Mouse (Mus musculus) kidney, postnatal 14 days (tissue): ENCODE results near the gene Tmem117.

Experiments used
- DNase-seq: peaks from one replicate; pipeline ENCODE4 v3.0.0; 2022; ENCODE audit warnings: mixed read lengths

The Tmem117 gene

DNA sequence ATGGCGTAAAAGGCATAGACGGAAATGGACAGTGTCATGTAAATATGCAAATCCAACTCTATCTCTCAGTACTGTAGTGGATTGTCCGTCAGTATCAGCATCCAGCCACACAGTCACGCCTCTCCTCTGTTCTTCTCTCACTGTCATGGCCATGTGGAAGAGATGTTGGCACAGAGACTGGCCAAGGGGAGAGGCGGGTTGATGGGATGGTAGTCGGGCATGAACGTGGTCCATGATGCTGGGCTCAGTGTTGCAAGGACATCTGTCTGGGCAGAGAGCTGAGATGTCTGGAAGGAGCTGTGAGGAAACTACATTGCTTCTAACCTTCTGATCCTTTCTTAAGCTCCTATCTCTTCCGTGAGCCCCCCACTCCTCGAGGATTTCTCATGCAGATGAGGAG is 413.4 kb downstream of the Tmem117 start:
- no peak for DNase-seq

DNA sequence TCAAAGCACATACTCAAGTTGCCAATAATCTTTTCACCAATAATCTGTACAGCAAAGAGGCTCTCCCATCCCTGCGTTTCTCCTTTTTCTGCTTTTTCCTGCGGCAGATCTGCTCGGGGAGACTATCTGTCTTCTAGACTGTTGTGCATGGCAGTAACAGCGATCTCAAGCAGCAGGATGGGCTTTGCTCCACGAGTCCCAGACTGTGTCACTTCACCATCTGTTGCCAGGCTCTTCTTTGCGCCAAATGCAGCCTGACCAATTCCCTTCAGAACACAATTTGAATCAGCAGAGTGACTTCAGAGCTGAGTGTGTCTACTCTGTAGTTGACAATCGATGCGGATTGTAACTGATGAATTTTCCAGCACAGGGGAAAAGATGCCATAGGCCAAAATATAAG is 415.0 kb downstream of the Tmem117 start:
- DNase-seq = no peak

DNA sequence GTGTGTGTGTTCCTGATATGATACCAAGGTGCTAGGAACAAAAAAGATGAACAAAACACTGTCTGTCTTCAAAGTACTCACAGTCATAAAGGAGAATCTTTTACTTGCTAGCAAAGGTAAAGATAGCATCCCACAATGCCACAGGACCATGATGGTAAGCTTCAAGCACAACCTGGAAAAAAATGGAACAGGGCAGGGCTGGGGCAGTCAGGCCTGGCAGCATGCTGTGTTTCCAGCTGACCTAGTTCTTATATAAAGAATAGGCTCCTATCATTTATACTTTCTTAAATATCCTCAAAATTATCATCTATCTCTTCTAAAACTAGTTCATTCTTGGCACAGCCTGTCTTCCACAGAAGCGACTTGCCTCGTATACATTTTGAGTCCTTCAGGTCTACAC is 418.5 kb downstream of the Tmem117 start:
- no peak for DNase-seq

- DNase-seq = no peak
These were observed 420.2 kb downstream of the Tmem117 start for GRCm38 (mm10) chr15:95049171-95049729.

DNA sequence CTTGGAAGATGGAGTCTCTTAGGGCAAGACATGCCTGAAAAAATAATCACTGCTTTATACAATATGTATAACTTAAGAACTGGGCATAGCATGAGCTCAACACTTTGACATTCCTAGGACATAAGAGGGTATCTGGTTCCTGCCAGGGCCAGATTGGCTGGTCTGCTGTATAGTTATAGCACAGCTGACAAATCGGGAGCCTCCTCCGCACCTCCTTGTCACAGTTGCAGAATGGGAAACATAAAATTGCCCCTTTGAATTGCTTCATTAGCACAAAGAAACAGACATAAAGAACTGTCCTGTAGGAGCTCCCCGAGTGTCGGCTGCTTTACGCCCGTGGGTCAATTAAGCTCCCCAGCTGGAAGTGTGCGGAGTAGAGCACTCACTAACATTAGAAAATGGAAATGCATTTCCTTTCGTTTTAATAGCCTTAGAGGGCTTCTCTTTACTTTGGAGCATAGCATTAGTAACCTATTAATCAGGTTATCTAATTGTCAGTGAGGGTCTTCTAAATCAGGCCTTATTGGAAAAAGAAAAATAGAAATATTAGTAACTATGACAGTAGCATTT is 426.1 kb downstream of the Tmem117 start:
- DNase-seq = no peak

- DNase-seq = no peak
These were observed 439.0 kb downstream of the Tmem117 start for GRCm38 (mm10) chr15:95068023-95068422.

- no peak for DNase-seq
These were observed 439.8 kb downstream of the Tmem117 start for GRCm38 (mm10) chr15:95068799-95069198.

DNA sequence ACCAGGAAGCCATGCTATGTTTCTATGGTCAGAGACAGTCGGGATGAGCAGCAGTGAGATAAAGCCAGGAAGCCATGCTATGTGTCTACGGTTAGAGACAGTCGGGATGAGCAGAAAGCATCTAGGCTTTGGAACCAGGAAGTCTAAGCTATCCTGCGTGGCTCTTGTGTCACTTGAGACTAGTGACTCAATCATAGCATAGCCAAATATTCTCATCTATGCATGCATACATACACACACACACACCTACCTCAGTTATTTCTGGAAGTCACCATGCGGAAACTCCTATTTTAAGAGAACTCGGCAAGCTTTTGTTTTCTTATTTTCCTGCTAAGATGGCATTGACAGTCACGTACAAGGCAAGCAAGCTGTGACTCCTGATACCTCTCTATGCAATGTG is 441.8 kb downstream of the Tmem117 start:
- no peak for DNase-seq

- no peak for DNase-seq
These were observed 446.3 kb downstream of the Tmem117 start for GRCm38 (mm10) chr15:95075356-95075755.

DNA sequence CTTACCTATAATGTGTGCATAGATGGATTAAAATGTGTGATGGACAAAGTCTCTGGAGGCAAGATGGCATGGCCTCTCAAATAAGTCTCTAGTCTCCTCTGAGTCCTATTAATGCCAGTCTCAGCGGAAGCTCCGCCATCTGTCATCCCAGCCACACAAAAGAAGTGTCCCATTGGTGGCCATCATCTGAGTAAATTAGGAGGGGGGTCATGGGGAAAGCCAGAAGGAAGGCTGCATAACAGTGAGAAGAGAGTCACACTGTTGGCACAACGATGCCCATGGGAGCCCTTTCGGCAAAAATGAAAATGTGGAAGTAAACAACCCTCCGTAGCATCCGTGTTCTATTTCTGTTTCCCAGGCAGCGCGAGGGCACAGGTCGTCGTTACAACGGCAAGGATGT is 452.6 kb downstream of the Tmem117 start:
- no peak for DNase-seq

DNA sequence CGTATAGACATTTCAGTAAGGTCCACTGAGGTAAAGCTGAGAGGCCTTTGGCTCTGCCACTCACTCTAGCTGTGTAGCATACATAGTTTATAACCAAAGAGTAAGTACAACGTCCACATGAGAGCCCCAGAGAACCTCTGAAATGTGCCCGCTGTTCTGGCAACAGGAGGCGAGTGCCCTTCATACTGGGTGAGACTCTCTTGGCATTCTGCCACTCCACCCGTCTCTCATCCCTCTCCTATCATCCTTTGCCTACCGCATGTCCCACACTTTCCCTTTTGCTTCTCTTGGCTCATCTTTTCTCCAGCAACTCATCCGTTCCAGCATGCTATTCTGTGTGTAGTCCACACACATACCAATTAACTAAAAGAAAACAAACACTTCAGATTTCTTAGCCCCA is 456.9 kb downstream of the Tmem117 start:
- no peak for DNase-seq

- DNase-seq = no peak
These were observed 471.1 kb downstream of the Tmem117 start for GRCm38 (mm10) chr15:95100133-95100532.

GRCm38 (mm10) chr15:95101522-95101921 is 472.5 kb downstream of the Tmem117 start:
- no peak for DNase-seq

- DNase-seq = no peak
These were observed 478.3 kb downstream of the Tmem117 start for GRCm38 (mm10) chr15:95107246-95107809.

- no peak for DNase-seq
These were observed 479.6 kb downstream of the Tmem117 start for GRCm38 (mm10) chr15:95108626-95109025.

DNA sequence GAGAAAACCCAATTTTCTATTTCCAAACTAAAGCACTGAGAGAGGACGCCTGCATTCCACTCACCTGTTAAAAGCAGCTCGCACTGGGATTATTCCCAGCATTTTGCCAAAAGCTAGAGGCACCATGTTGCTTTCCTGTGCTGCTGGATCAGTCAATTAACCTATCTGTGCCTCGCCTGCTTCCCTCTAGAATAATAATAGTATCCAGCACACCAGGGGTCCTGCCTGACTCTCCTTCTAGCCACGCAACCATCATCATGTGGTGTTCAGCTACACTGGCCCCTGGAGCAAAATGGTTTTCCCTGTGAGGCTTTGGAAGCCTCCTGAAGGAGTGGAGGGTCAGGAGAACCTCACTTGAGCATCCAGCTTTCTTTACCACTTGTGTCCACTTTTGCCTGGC is 502.4 kb downstream of the Tmem117 start:
- no peak for DNase-seq

GRCm38 (mm10) chr15:95135926-95136609 is 507.0 kb downstream of the Tmem117 start:
- DNase-seq = no peak

DNA sequence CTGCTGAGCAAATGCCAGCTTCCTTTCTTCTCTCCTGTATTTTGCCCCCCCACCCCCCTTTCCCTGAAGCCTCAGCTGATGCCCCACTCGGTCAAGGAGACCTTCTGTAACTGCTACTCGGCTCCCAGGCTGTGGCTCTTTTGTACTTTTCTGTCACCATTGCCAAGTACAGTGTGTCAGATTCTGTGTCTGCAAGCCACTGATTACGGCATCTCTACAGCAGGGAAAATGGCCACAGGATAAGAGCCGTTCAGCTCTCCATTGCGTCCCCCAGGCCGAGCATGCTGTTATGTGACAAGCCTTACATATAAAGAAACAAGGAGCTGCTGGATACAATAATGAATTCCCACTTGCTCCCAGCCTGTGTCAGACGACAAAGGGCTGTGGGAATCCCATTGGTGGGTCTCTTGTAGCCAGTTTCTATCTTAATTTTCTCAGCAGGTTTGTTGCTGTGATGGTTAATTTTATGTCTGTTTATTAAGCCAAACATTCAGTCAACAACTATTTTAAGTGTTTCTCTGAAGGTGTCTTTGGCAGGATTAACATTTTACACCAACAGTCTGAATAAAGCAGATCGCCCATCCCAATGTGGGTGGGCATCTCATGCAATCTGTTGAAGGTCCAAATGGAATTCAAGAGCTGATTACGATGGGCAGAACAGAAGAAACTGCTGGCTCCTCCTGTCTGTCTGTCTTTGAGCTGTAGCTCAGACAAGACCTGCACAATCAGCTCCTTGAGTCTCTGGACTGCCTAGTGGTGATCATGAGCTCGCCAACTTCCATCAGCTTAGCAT is 508.2 kb downstream of the Tmem117 start:
- no peak for DNase-seq

GRCm38 (mm10) chr15:95138709-95139409 is 509.8 kb downstream of the Tmem117 start:
- no peak for DNase-seq

DNA sequence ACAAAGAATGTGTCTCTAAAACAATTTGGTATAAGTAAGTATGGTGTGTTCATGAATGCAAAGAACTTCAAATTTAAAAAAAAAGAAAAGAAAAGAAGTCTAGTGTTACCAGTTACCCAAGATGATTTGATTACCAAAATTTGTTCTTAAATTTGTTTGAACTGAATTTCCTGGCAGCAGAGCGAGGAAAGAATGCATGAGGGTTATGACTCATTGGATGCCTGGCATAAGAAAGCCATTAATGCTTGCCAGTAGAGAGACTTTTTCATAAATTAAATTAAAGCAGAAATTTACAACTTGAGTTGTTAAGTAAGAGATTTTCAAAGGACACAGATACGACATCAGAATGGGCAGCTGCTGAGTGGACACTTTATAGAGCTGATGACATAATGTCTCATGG is 515.1 kb downstream of the Tmem117 start:
- no peak for DNase-seq

DNA sequence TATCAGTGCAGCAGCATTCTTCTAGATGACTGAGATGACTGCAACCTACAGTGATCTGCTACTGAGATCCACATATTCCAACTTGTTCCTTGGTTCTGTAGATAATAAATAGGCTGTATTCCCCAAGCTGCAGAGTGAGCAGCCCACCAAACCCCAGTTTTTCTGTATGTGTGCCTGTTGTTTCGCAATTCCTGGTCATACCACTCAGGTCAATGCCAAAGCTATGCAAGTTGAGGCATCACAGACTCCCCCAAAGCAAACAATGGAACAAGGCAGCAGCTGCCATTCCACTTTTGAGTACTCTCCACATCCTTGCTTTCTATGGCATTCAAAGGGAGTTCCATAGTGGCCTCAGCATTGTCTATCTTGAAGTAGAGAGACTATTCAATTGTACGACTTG is 516.1 kb downstream of the Tmem117 start:
- no peak for DNase-seq
